ENCODE assay signal across 8 mouse cellular contexts in genomic region chr3:88630849-88631341, GRCm38 (mm10). TPM values are rescaled to one million over a fixed set of nuclear protein-coding genes. Genes with fewer than 3 reads are reported as not detected.
DNase-seq lines count a peak whose midpoint lies in the region; ATAC-seq and TF ChIP-seq lines count a peak whose summit lies in the region.
"Had no signal": no experiment of that assay in that cellular context is flagged by ENCODE, and none has a peak within 500 bp of the region (broad histone marks: within the 10 kb centered on the region; RNA-seq: fewer than 3 reads in every experiment).

No protein-coding gene starts in this region.

- 28% methylated on average over 6 of the region's 6 CpGs for WGBS in spleen, adult 2 months
- 39% methylated on average over 6 of the region's 6 CpGs for WGBS in heart, embryonic 16.5 days
- 48% methylated on average over 6 of the region's 6 CpGs for WGBS in liver, embryonic 16.5 days (ENCODE audit: insufficient replicate concordance)

- peaks cover 18% of the 10 kb centered on the region; the same call in 1 of the 2 replicates for H3K4me1 ChIP-seq in spleen, adult 2 months (ENCODE audit: control insufficient read depth, insufficient read depth, insufficient read length)
- H3K4me1 ChIP-seq in heart, embryonic 16.5 days (ENCODE audit: control insufficient read depth, insufficient read depth, low read length) = peaks cover 70% of the 10 kb centered on the region
- peaks cover 27% of the 10 kb centered on the region for H3K4me1 ChIP-seq in liver, embryonic 16.5 days (ENCODE audit: control insufficient read depth, low read depth, low read length)

- peaks cover 65% of the 10 kb centered on the region for H3K36me3 ChIP-seq in spleen, adult 2 months (ENCODE audit: control insufficient read depth, insufficient read depth, low read length)
- H3K36me3 ChIP-seq in heart, embryonic 16.5 days (ENCODE audit: control insufficient read depth, insufficient read depth) = peaks cover 39% of the 10 kb centered on the region
- peaks cover 14% of the 10 kb centered on the region for H3K36me3 ChIP-seq in liver, embryonic 16.5 days (ENCODE audit: control insufficient read depth, insufficient read depth)

- ATAC-seq in heart, embryonic 16.5 days (replicated peaks; ENCODE audit: extremely low read depth, insufficient read depth, low FRiP score) = peak; percentile 30; the same call in 1 of the 2 replicates
- ATAC-seq in liver, embryonic 16.5 days (ENCODE audit: low read depth) = peak; percentile 23

- TF ChIP-seq POLR2A in spleen, adult 2 months (IDR thresholded peaks at IDR 0.05; ENCODE audit: low read depth, low read length) = no peak

- H3K4me3 ChIP-seq in spleen, adult 2 months (ENCODE audit: extremely low read depth, insufficient read depth, insufficient read length) = no peak overlapping the region
- no peak overlapping the region for H3K4me3 ChIP-seq in heart, embryonic 16.5 days (ENCODE audit: low read length)
- H3K4me3 ChIP-seq in liver, embryonic 16.5 days (ENCODE audit: low read depth, low read length) = no peak overlapping the region

- no peak overlapping the region for H3K9ac ChIP-seq in heart, embryonic 16.5 days (ENCODE audit: low read length)
- H3K9ac ChIP-seq in liver, embryonic 16.5 days (ENCODE audit: low read depth, low read length) = no peak overlapping the region
- H3K9ac ChIP-seq: liver, embryonic 14.5 days had no signal

- no peak for TF ChIP-seq CTCF in spleen, adult 2 months (IDR thresholded peaks at IDR 0.05; ENCODE audit: extremely low read depth, insufficient read depth, insufficient read length, insufficient replicate concordance)

- H3K27ac ChIP-seq in spleen, adult 2 months (ENCODE audit: insufficient read depth, low read length) = 0 out of 2 replicates have a peak overlapping the region, but pooled peaks have one; percentile 1
- H3K27ac ChIP-seq in heart, embryonic 16.5 days (ENCODE audit: low read length) = peak overlapping the region; percentile 80
- no peak overlapping the region for H3K27ac ChIP-seq in liver, embryonic 16.5 days (ENCODE audit: low read length)
- H3K27ac ChIP-seq: liver, embryonic 14.5 days had no signal

- H3K27me3 ChIP-seq in spleen, adult 2 months (ENCODE audit: control insufficient read depth, insufficient read depth, low read length) = no peaks in the 10 kb centered on the region
- H3K27me3 ChIP-seq in heart, embryonic 16.5 days (ENCODE audit: control insufficient read depth, insufficient read depth, low read length) = no peaks in the 10 kb centered on the region
- H3K27me3 ChIP-seq in liver, embryonic 16.5 days (ENCODE audit: control insufficient read depth, insufficient read depth, low read depth, low read length) = no peaks in the 10 kb centered on the region

- H3K4me2 ChIP-seq in heart, embryonic 16.5 days (ENCODE audit: low read depth, low read length) = no peak overlapping the region
- no peak overlapping the region for H3K4me2 ChIP-seq in liver, embryonic 16.5 days (ENCODE audit: low read depth, low read length)

- H3K9me3 ChIP-seq in heart, embryonic 16.5 days (replicated peaks; ENCODE audit: control insufficient read depth, low read length) = no peaks in the 10 kb centered on the region
- H3K9me3 ChIP-seq in liver, embryonic 16.5 days (replicated peaks; ENCODE audit: control insufficient read depth, low read length) = no peaks in the 10 kb centered on the region

- DNase-seq in spleen, adult 2 months (ENCODE audit: low read depth in 1 of 2, low spot score in 2 of 2) = no peak
- no peak for DNase-seq in spleen, adult 12 weeks (ENCODE audit: low spot score)
- no peak for DNase-seq in Muller cell, postnatal 12 days (ENCODE audit: inconsistent ontology term)
- DNase-seq in spleen, postnatal 4 days (ENCODE audit: low spot score in 2 of 2) = no peak
- DNase-seq in cerebellum, adult 9-10 months = no peak

RNA-seq across cellular contexts. Expression of gene Rxfp4, which starts 22.0 kb away (rescaled TPM):
- not detected in 2 replicates for polyA plus RNA-seq in spleen, adult 2 months (2012; rRNA removed)
- polyA plus RNA-seq in heart, embryonic 16.5 days (2015; fragmentation: Nextera tagmentation; extraction: Ambion mirVana) = not detected in 2 replicates
- polyA plus RNA-seq in liver, embryonic 16.5 days (2015; fragmentation: Nextera tagmentation; extraction: Ambion mirVana) = not detected in 2 replicates
- polyA plus RNA-seq: liver, embryonic 14.5 days had no signal

RNA-seq across cellular contexts. Expression of gene Arhgef2, which starts 25.1 kb away (rescaled TPM):
- 120 and 146 TPM in 2 replicates for polyA plus RNA-seq in spleen, adult 2 months (2012; rRNA removed)
- 76.7 and 85.5 TPM in 2 replicates for polyA plus RNA-seq in heart, embryonic 16.5 days (2015; fragmentation: Nextera tagmentation; extraction: Ambion mirVana)
- 16.4 and 20.0 TPM in 2 replicates for polyA plus RNA-seq in liver, embryonic 16.5 days (2015; fragmentation: Nextera tagmentation; extraction: Ambion mirVana)

RNA-seq across cellular contexts. Expression of gene Khdc4, which starts 54.7 kb away (rescaled TPM):
- polyA plus RNA-seq in spleen, adult 2 months (2012; rRNA removed) = 36.0 and 40.5 TPM in 2 replicates
- polyA plus RNA-seq in heart, embryonic 16.5 days (2015; fragmentation: Nextera tagmentation; extraction: Ambion mirVana) = 67.4 and 68.6 TPM in 2 replicates
- polyA plus RNA-seq in liver, embryonic 16.5 days (2015; fragmentation: Nextera tagmentation; extraction: Ambion mirVana) = 22.0 and 24.5 TPM in 2 replicates

RNA-seq across cellular contexts. Expression of gene Ssr2, which starts 55.2 kb away (rescaled TPM):
- polyA plus RNA-seq in spleen, adult 2 months (2012; rRNA removed) = 77.2 and 88.7 TPM in 2 replicates
- 136 and 161 TPM in 2 replicates for polyA plus RNA-seq in heart, embryonic 16.5 days (2015; fragmentation: Nextera tagmentation; extraction: Ambion mirVana)
- 171 and 190 TPM in 2 replicates for polyA plus RNA-seq in liver, embryonic 16.5 days (2015; fragmentation: Nextera tagmentation; extraction: Ambion mirVana)
